Mouse (Mus musculus): ENCODE results near the gene Gm37240.

Gm37240 gene

GRCm38 (mm10) chr3:84732016-84732502 is 1155.3 kb downstream of the Gm37240 start:
- H3K27me3 ChIP-seq (ENCODE audit: control insufficient read depth, insufficient read depth, low read length, poor library complexity, severe bottlenecking) = no peaks in the 10 kb centered on the region
- H3K36me3 ChIP-seq (ENCODE audit: control insufficient read depth, insufficient read depth, low read length, poor library complexity, severe bottlenecking) = no peaks in the 10 kb centered on the region
- peak; percentile 25 for DNase-seq (ENCODE audit: low read depth, low spot score)

GRCm38 (mm10) chr3:84731403-84732015 is 1155.8 kb downstream of the Gm37240 start:
- Histone ChIP-seq H3K27me3 (ENCODE audit: control insufficient read depth, insufficient read depth, low read length, poor library complexity, severe bottlenecking) (no peaks in the 10 kb centered on the region), H3K36me3 (ENCODE audit: control insufficient read depth, insufficient read depth, low read length, poor library complexity, severe bottlenecking) (no peaks in the 10 kb centered on the region)
- DNase-seq (ENCODE audit: low read depth, low spot score) = no peak

- no peaks in the 10 kb centered on the region for H3K36me3 ChIP-seq (ENCODE audit: control insufficient read depth, insufficient read depth, low read length, poor library complexity, severe bottlenecking)
- H3K27me3 ChIP-seq (ENCODE audit: control insufficient read depth, insufficient read depth, low read length, poor library complexity, severe bottlenecking) = no peaks in the 10 kb centered on the region
- DNase-seq (ENCODE audit: low read depth, low spot score) = no peak
Measured at GRCm38 (mm10) chr3:84731003-84731402, 1156.3 kb downstream of the Gm37240 start.

- Histone ChIP-seq H3K36me3 (ENCODE audit: control insufficient read depth, insufficient read depth, low read length, poor library complexity, severe bottlenecking) (no peaks in the 10 kb centered on the region), H3K27me3 (ENCODE audit: control insufficient read depth, insufficient read depth, low read length, poor library complexity, severe bottlenecking) (no peaks in the 10 kb centered on the region)
- no peak for DNase-seq (ENCODE audit: low read depth, low spot score)
Measured at GRCm38 (mm10) chr3:84729806-84730205, 1157.5 kb downstream of the Gm37240 start.

- no peaks in the 10 kb centered on the region for H3K27me3 ChIP-seq (ENCODE audit: control insufficient read depth, insufficient read depth, low read length, poor library complexity, severe bottlenecking)
- no peaks in the 10 kb centered on the region for H3K36me3 ChIP-seq (ENCODE audit: control insufficient read depth, insufficient read depth, low read length, poor library complexity, severe bottlenecking)
- DNase-seq (ENCODE audit: low read depth, low spot score) = no peak
Measured at GRCm38 (mm10) chr3:84723996-84724395, 1163.3 kb downstream of the Gm37240 start.

GRCm38 (mm10) chr3:84722680-84723079 is 1164.6 kb downstream of the Gm37240 start:
- no peaks in the 10 kb centered on the region for H3K36me3 ChIP-seq (ENCODE audit: control insufficient read depth, insufficient read depth, low read length, poor library complexity, severe bottlenecking)
- DNase-seq (ENCODE audit: low read depth, low spot score) = peak; percentile 17
- H3K27me3 ChIP-seq (ENCODE audit: control insufficient read depth, insufficient read depth, low read length, poor library complexity, severe bottlenecking) = no peaks in the 10 kb centered on the region

GRCm38 (mm10) chr3:84715073-84715768 is 1172.1 kb downstream of the Gm37240 start:
- Histone ChIP-seq H3K36me3 (ENCODE audit: control insufficient read depth, insufficient read depth, low read length, poor library complexity, severe bottlenecking) (no peaks in the 10 kb centered on the region), H3K27me3 (ENCODE audit: control insufficient read depth, insufficient read depth, low read length, poor library complexity, severe bottlenecking) (no peaks in the 10 kb centered on the region)
- DNase-seq (ENCODE audit: low read depth, low spot score) = peak; percentile 85

GRCm38 (mm10) chr3:84712941-84713340 is 1174.4 kb downstream of the Gm37240 start:
- no peaks in the 10 kb centered on the region for H3K36me3 ChIP-seq (ENCODE audit: control insufficient read depth, insufficient read depth, low read length, poor library complexity, severe bottlenecking)
- peak; percentile 22 for DNase-seq (ENCODE audit: low read depth, low spot score)
- no peaks in the 10 kb centered on the region for H3K27me3 ChIP-seq (ENCODE audit: control insufficient read depth, insufficient read depth, low read length, poor library complexity, severe bottlenecking)

GRCm38 (mm10) chr3:84710723-84711122 is 1176.6 kb downstream of the Gm37240 start:
- peak; percentile 43 for DNase-seq (ENCODE audit: low read depth, low spot score)
- Histone ChIP-seq H3K36me3 (ENCODE audit: control insufficient read depth, insufficient read depth, low read length, poor library complexity, severe bottlenecking) (no peaks in the 10 kb centered on the region), H3K27me3 (ENCODE audit: control insufficient read depth, insufficient read depth, low read length, poor library complexity, severe bottlenecking) (no peaks in the 10 kb centered on the region)

- no peaks in the 10 kb centered on the region for H3K27me3 ChIP-seq (ENCODE audit: control insufficient read depth, insufficient read depth, low read length, poor library complexity, severe bottlenecking)
- no peak for DNase-seq (ENCODE audit: low read depth, low spot score)
- no peaks in the 10 kb centered on the region for H3K36me3 ChIP-seq (ENCODE audit: control insufficient read depth, insufficient read depth, low read length, poor library complexity, severe bottlenecking)
Measured at GRCm38 (mm10) chr3:84709967-84710366, 1177.4 kb downstream of the Gm37240 start.

- DNase-seq (ENCODE audit: low read depth, low spot score) = no peak
- no peaks in the 10 kb centered on the region for H3K27me3 ChIP-seq (ENCODE audit: control insufficient read depth, insufficient read depth, low read length, poor library complexity, severe bottlenecking)
- H3K36me3 ChIP-seq (ENCODE audit: control insufficient read depth, insufficient read depth, low read length, poor library complexity, severe bottlenecking) = no peaks in the 10 kb centered on the region
Measured at GRCm38 (mm10) chr3:84709100-84709499, 1178.2 kb downstream of the Gm37240 start.

GRCm38 (mm10) chr3:84708469-84708868 is 1178.8 kb downstream of the Gm37240 start:
- H3K27me3 ChIP-seq (ENCODE audit: control insufficient read depth, insufficient read depth, low read length, poor library complexity, severe bottlenecking) = no peaks in the 10 kb centered on the region
- no peak for DNase-seq (ENCODE audit: low read depth, low spot score)
- peaks cover 1% of the 10 kb centered on the region; the same call in 1 of the 2 replicates for H3K36me3 ChIP-seq (ENCODE audit: control insufficient read depth, insufficient read depth, low read length, poor library complexity, severe bottlenecking)

- DNase-seq (ENCODE audit: low read depth, low spot score) = no peak
- Histone ChIP-seq H3K36me3 (ENCODE audit: control insufficient read depth, insufficient read depth, low read length, poor library complexity, severe bottlenecking) (peaks cover 8% of the 10 kb centered on the region), H3K27me3 (ENCODE audit: control insufficient read depth, insufficient read depth, low read length, poor library complexity, severe bottlenecking) (no peaks in the 10 kb centered on the region)
Measured at GRCm38 (mm10) chr3:84705224-84705623, 1182.1 kb downstream of the Gm37240 start.

GRCm38 (mm10) chr3:84703083-84703810 is 1184.1 kb downstream of the Gm37240 start:
- H3K36me3 ChIP-seq (ENCODE audit: control insufficient read depth, insufficient read depth, low read length, poor library complexity, severe bottlenecking) = peaks cover 8% of the 10 kb centered on the region
- DNase-seq (ENCODE audit: low read depth, low spot score) = no peak
- H3K27me3 ChIP-seq (ENCODE audit: control insufficient read depth, insufficient read depth, low read length, poor library complexity, severe bottlenecking) = no peaks in the 10 kb centered on the region

GRCm38 (mm10) chr3:84701964-84702363 is 1185.4 kb downstream of the Gm37240 start:
- Histone ChIP-seq H3K36me3 (ENCODE audit: control insufficient read depth, insufficient read depth, low read length, poor library complexity, severe bottlenecking) (peaks cover 8% of the 10 kb centered on the region), H3K27me3 (ENCODE audit: control insufficient read depth, insufficient read depth, low read length, poor library complexity, severe bottlenecking) (no peaks in the 10 kb centered on the region)
- DNase-seq (ENCODE audit: low read depth, low spot score) = no peak
